Mouse (Mus musculus) c-Kit-negative CD71-positive TER-119-positive erythroid progenitor cells, embryonic 14.5 days (primary cell): ENCODE measurements around the gene Git1.
"Not testable (repeated sequence)": the region's sequence is repeated elsewhere in the genome, so short reads cannot be mapped to it uniquely, and the experiment has no call there.

Source experiments
- DNase-seq: peaks from one replicate; pipeline ENCODE4 v3.0.0-alpha.2; 2013; ENCODE audit warnings: low read depth, low spot score

Git1 gene

GRCm38 (mm10) chr11:77519043-77519442, 25.7 kb downstream of the Git1 start, which contains the start of gene Gm10392:
TSS of gene Gm10392 (minus strand) at chr11:77519198.
- no peak for DNase-seq

- DNase-seq = no peak
These were observed 27.5 kb downstream of the Git1 start for GRCm38 (mm10) chr11:77520601-77521529.

GRCm38 (mm10) chr11:77525804-77526486, 32.6 kb downstream of the Git1 start:
- DNase-seq = no peak

- DNase-seq = not testable (repeated sequence)
These were observed 35.1 kb downstream of the Git1 start for GRCm38 (mm10) chr11:77528420-77528819.

GRCm38 (mm10) chr11:77529644-77530043, 36.3 kb downstream of the Git1 start:
- DNase-seq = no peak

GRCm38 (mm10) chr11:77530862-77531261, 37.5 kb downstream of the Git1 start:
- DNase-seq = no peak

- DNase-seq = no peak
These were observed 39.0 kb downstream of the Git1 start for GRCm38 (mm10) chr11:77532202-77532846.

GRCm38 (mm10) chr11:77545261-77545660, 51.9 kb downstream of the Git1 start:
- DNase-seq = no peak
